Mouse (Mus musculus): ENCODE data around the gene Arhgap10.

Gene Arhgap10

DNA sequence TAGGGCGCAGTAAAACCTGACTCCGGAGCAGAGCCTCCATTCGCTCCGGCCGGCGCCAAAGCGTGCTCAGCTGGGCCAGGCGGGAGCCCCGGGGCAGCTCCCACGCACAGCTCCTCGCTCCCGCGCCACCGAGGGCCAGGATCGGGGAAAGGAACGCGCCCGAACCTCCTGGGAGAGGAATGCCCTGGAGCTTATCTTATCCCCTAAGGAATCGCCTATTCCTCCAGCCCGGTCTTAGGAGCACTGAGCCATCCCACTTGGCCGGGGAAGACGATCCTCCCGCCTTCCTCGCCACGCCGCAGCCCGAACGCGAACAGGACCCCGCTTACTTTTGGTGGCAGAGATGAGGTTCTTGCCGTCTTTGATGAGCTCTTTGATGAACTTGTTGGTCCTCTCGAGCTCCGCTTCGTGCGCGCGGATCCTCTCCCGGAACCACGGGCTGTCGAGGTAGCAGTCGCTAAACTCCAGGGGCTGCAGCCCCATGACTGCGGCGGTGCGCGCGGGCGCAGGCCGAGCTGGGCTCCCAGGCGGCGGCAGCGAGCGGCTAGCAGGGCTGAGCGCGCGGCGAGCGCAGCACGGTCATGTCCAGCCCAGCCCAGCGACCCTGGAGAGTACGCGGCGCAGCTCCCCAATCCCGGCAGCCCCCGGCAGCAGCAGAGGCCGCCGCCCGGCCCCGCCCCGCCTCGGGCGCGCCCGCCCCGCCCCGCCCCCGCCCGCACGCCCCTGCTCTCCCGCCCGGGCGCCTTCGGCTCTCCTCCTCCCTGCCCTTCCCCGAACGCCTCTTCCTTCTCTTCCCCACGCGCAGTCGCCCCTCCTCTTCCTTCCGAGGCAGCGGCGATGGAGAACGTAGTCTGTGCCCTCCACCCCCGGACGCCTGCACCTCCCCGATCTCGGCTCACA lies at the start of gene Arhgap10:
TSS of gene Arhgap10 (minus strand) at position 653 of the 900 bp plus-strand sequence.
- DNase-seq (ENCODE audit: low spot score in 2 of 2): peak; percentile 84 to 87

DNA sequence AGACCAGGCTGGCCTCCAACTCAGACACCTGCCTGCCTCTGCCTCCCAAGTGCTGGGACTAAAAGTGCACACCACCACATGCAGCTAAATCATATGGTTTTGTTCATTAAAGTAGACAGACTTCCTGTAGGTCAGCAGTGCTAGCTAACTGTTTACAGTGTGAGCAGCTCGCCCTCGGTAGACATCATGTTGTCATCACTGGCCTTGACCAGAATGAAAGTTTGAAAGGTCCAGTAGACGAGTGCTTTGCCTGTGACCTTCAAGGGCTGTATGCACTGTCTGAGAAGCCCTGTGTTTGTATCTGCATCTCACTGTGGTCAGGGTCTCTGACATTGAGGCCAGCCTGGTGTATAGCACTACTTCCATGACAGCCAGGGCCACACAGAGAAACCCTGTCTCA lies 43.7 kb upstream of the Arhgap10 start:
- no peak for DNase-seq (ENCODE audit: low spot score in 2 of 2)

DNA sequence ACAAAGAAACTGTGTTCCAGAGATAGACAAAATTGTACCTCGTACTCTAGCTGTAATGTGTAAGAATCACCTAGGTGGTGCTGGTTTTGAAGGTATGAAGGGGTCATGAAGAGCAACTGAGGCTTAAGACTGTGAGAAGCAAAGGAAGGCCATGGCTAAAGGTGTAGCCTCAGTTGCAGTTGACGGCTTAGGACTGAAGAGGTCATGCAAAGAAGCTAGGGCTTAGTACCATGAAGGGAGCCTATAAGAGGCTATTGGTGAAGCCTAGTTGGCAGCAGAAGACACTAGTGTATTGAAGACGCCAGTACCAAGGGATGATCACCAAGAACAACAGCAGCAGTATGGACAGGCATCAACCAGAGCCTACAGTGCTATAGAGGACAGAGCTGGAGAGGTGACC lies 34.7 kb upstream of the Arhgap10 start:
- no peak for DNase-seq (ENCODE audit: low spot score in 2 of 2)

DNA sequence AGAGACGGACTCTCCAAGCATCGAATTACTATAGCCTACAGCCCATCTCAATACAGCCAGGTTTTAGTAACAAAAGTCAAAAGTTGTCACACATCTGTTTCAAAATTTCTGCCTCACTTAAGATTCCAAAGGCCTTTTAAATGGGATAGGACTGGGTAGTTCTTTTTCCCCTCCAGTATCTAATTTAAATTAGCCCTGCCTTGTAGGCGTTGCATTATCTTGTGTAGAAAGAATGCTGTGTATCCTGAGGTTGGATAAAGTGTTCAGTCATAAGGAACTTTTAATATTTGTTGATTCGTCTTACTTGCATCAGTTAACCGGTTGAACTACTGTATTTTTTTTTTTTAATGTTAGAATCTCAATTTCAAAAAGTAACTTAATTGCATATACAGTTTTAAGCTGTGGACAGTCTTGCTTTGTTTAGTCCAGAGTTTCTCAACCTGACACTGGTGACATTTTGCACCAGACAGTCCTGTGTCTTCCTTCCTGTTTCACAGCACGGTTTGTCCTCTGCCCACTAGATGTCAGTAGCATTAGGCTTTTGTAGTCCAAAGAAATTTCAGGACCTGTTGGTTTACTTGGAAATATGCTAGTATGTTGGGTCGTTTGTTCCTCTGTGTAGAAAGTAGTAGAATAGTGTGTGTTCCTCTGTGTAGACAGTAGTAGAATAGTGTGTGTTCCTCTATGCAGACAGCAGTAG lies 32.3 kb upstream of the Arhgap10 start:
- peak; percentile 10 to 40 for DNase-seq (ENCODE audit: low spot score in 2 of 2)

DNA sequence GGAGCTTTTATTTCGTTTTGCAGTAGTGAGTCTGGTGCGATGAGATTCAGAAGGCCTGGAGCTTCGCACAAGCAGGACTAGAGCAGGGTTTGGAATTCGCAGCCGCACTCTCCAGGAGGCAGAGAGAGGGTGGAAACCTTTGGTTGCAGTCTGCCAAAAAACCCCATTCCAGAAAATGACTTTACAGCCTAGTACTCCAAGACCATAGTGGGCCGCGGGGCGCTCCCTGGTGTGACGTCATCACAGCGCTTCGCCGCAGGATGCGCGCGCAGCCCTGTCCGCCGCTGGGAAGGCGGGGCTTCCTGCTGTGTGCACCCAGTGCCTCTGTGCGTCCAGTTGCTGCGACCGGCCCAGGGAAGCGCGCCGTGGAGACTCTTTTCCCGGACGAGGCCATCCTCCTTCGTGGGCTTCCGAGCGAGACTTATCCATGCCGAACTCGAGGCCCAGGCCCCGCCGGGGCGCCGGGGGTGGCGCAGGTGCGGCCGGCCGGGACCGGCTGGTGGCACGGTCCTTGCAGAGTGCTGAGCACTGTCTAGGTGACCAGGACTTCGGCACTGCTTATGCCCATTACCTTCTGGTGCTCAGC lies 31.5 kb upstream of the Arhgap10 start, which contains the start of gene Prmt9:
TSS of gene Prmt9 (plus strand) at position 277 of the 586 bp plus-strand sequence.
- peak; percentile 94 to 95 for DNase-seq (ENCODE audit: low spot score in 2 of 2)

DNA sequence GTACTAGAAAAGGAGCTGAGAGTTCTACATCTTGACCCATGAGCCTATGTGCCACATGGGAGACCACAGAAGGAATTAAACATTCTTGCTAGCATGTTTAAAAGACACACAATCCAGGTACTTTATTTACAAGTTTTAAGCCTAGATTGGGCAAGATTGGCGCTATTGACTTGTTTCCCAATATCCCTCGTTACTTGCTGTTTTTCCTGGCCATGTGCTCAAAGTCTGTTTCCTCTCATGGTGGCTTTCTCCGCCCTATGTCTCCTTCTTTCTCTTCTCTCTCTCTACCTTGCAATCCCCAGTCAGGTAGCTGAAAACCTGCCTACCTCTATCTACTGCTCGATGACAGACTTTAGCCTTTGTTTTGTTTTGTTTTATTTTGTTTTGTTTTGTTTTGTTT lies 27.9 kb upstream of the Arhgap10 start:
- no peak for DNase-seq (ENCODE audit: low spot score in 2 of 2)

DNA sequence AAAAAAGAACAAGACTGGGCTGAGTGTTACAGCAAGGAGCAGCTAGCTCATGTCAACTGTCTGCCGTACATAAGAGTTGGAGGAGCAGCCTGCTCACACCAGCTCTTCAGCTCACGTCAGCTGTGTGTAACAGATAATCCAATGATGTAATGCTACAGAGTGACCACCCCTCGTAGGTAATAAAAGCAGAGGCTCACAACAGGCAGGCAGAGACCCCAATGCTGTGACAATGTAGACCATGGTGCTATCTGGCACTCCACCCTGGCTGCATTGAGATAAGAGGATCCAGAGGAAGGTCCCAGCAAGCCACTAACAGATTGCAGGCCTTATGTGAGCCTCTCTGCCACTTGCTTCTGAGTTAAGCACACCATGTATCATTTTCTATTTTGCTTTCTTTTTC lies 26.7 kb upstream of the Arhgap10 start:
- no peak for DNase-seq (ENCODE audit: low spot score in 2 of 2)

DNA sequence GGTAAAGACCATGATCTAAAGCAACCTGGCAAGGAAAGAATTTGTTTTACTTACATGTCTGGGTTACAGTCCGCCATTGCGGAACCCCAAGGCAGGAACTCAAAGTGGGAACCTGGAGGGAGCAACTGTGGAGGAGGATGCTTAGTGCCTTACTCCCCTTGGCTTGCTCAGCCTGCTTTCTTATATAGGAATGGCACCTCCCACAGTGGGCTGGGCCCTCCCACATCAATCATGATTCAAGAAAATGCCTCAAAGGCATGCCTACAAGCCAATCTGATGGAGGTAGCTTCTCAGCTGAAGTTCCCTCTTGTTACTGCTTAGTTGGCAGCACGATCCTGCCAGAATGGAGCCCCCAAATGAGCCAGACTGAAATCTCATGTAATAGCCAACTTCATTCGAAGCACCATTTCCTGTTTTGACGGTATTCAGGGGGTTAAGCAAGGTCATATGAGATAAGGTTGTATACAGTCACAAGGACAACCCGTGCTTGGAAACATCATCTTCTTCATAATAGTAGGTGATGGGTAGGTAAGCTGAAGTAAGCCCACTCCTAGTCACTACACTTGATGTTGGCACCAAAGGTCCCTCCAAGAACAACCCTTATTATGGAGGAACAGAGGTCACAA lies 25.5 kb upstream of the Arhgap10 start:
- DNase-seq (ENCODE audit: low spot score in 2 of 2): no peak

DNA sequence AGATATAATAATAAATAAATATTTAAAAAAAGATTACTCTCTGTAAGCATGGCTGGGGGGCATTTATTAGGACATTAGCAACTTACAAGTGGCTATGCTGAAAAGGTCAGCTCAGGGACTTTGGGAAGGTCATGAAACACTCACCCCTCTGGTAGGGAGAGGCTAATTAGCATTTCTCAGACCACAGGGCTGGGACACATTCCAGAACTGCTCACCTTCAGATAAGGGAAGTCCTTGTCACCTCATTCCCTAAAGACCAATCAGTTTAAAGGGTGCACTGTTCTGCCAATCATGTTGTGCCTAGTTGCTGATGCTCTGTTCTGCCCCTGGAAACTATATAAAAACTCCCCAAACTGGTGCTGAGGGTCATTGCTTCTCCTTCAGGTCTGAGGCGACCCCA lies 20.5 kb upstream of the Arhgap10 start:
- no peak for DNase-seq (ENCODE audit: low spot score in 2 of 2)

DNA sequence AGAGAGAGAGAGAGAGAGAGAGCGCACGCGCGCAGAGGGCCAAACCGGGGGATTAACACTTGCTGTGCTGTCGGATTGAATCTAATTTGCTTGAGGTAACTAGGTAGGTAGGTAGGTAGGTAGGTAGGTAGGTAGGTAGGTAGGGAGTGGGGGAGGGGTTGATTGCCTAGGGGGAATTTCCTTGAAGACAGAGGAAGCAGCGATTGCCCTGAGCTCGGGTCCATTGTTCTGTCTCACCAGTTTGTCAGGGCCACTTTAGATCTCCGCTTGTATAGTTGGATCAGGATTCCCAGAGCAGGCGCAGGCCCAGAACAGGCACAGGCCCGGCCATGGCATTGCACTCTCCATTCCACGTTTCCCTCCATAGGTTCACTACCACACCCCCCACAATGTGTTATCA lies 19.1 kb upstream of the Arhgap10 start:
- no peak for DNase-seq (ENCODE audit: low spot score in 2 of 2)

DNA sequence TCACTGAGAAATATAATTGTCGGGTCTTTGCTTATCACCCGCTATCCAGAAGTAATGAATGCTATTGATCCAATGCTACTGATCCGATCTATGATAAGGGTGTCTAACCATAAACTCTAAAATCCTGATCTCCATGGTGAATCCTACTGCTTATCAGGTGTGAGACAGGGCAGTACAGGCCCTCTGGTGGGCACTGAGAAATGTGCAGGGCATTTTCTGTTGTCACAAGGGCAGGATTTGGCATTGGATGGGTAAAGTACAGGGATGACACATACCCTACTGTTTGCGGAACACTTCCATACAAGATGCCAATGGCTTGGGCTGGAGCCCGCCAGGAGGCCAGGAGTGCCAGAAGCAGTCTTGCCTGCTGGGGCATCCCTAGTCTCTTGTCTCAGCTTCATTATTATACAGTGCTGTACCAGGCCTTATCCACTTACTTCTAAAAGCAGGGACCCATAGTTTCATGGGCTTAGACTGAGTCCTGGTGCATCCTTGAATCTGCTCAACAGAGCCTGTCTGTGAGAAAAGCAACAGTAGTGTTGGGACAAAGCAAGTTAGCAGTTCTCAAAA lies 17.4 kb upstream of the Arhgap10 start:
- no peak for DNase-seq (ENCODE audit: low spot score in 2 of 2)

DNA sequence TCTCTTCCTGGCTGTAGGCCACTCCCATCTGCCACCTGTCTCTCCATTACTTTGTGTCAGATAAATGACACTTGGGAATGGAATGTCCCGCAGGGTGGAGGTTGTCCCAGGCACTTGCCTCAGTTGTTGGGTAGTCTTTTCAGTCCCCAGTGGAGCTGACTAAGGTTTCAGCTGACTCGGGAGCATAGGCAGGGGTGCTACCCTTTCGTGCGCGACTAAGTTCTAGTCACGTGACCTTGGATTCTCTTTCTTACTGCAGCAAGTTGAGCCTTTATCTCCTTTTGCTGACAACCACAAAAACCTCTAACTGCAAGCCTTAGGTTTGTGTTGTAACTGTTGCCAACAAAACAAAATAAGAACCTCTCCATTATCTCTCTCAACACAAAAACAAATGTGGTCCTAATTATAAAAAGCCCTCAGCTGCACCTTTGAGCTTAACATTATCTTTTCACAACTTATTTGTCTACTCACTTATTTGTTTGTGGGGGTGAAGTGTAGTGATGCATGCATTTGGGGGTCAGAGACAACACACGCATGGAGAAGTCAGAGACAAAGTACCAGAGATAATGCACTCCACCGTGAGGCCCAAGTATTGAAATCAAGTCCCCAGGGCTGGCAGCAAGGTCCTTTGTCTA lies 16.7 kb upstream of the Arhgap10 start:
- no peak for DNase-seq (ENCODE audit: low spot score in 2 of 2)

DNA sequence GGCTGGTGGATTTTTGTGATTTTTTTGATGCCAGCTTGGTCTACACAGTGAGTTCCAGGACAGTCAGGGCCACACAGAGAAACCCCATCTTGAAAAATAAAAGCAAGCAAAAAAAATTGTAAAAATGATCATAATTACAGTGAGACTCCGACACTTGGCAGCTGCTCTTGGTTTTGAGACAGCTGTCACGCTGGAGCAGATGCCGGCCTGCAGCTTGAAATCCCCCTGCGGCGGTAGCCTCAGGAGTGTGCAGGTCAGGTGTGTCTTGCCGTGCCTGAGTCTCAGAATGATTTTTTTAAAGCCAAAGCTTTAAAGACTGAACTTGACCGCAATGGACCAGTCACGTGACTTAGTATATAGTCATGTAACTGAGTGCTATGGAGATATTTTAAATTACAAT lies 8.4 kb upstream of the Arhgap10 start:
- DNase-seq (ENCODE audit: low spot score in 2 of 2): no peak

DNA sequence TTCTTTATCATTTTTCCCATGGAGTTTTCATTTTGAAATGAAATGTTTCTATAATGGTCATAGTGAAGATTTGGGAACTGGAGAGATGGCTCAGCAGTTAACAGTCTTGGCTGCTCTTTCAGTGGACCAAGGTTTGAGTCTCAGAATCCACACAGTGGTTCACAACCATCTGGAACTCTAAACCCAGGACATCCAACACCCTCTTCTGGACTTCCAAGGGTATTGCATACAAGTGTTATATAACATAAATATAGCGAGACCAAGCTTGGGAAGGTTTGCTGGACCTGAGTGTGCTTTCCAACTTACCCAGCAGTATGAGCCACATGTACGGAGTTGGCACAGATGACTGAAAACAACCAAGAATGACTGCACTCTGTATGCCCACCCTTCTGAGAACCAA lies 7.2 kb upstream of the Arhgap10 start:
- DNase-seq (ENCODE audit: low spot score in 2 of 2): no peak

DNA sequence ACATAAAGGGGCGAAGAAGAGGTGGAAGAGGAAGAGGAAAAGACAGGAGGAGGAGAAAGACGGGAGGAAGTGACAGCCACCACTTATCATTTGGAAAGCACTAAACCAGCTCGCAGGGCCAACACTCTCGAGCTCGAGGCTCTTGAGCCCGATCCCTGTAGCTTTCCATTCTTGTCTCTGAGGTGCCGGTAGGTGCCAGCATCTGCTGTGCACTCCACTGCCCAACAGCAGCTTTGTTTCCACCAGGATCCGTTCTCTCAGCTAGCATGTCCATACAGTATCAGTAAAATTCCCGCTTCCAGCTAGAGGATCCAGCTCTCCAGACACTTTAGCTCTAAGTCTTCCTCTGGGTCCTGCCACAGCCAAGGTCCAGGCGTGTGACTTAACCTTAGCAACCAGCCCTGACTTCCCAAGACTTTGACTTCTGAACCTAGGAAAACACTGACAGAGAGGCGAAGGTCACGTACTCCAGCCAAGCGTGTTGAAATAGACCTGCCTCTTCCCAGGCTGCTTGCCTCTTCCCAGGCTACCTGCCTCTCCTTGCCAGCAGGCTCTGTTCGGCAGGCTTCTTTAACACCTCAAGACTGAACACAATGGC lies 6.4 kb upstream of the Arhgap10 start:
- DNase-seq (ENCODE audit: low spot score in 2 of 2): no peak

DNA sequence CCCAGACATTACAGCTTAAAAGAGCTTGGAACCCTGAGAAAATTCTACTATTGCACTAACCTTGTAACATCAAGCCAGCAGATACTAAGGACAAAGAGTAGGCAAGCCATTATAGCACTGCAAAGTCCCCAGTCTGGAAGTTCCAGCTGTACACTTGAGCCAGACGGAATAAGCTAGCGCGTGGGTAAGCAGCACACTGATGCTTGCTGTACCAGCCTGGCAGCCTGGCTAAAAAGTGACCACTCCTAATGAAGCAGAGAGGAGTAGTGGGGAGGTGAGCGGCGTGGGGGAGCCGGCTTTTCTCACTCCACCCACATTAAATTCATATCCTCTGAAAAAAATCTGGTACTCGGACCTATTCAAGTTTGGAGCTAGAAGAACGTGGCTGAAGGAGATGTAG lies 5.2 kb upstream of the Arhgap10 start:
- no peak for DNase-seq (ENCODE audit: low spot score in 2 of 2)

DNA sequence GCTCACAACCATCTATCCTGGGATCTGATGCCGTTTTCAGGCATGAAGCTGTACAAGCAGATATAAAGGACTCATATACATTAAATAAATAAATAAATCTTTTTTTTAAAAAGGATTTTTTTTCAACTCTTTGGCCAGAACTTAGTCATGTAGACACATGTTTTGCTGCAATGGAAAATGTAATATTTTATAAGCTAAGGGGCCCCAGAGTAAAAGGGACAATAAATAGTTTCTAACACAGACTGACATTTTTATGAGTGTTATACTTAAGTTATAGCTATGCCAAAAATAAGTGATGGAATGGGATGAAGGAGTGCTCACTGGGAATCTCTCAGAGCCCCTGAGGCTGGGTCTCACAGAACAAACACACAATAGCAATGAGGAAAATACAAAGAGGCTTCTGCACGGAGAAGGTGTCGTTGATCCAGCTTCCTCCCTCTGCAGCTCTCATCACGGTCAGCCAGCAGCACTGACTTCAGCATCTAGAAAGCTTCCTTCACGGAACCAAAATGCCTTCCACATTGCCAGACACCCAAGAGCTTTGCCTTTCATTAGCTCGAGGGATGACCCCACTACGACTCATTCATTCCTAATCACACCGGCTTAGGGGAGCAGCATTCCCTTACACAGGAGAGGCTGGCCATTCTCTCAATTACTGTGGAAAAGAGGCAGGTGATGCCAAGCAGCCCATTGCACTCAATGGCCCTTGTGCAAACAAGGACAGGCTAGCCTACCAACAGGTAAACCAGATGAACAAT lies 3.5 kb upstream of the Arhgap10 start:
- DNase-seq (ENCODE audit: low spot score in 2 of 2): no peak

DNA sequence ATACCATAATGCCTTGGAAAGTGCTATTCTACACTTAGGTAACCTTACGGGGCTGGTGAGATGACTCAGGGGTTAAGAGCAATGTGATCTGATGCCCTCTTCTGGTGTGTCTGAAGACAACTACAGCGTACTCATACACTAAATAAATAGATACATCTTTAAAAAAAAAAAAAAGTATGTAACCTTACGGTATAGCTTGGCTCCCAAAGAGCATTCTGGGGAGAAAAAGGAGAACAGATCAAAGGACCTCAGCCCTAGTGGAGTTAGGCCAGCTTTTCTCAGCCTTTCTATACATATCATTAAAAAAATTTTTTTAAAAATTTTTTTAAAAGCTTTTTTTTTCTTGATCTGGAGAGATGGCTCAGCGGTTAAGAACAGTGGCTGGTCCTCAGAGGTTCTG lies 2.8 kb upstream of the Arhgap10 start:
- no peak for DNase-seq (ENCODE audit: low spot score in 2 of 2)

DNA sequence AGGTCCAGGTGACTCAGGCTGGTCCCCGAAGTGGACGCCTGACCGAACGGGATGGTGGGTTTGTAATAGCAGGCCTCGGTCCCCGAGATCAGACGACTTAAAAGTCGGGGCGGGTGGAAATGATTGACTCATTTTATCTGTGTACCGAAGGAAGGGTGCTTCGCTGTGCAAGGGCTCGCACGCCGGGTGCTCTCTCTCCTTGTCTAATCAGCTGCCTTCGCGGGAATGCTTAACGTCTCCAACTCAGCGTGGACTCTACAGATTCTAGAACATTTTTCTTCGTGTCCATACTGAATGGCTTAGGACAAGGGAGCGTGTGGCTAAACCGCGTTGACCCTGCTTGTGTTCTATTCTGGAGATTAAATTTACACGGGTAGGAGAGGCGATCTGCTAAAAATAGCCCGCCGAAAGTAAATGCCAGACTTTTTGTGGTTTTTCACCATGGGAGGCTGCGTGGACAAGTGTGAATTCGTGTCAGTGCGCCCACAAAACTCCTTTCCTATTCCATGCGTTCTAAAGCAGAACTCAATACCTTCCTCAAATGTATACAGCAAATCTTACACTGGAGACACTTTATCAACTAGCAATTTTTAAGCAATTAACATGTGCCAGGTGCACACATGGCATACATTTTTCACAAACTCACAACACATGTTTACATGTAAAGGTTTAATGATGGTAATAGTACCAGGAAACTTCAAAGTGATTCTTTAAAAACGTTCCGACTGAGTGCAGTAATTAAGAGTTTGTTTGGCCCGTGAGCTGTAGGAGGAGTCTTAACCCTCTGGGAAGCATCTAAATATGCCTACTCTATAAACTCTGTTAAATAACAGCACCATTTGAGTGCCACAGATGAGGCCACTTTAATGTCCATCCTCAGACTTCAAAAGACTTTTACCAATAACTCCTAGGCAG lies 705 bp upstream of the Arhgap10 start:
- peak in 1 of 2 experiments; percentile 29 for DNase-seq (ENCODE audit: low spot score in 2 of 2)
